Mouse (Mus musculus) embryonic facial prominence, embryonic 11.5 days (tissue): ENCODE data around the gene Mrgprh. TPM values are rescaled to one million over a fixed set of nuclear protein-coding genes. Genes with fewer than 3 reads are reported as not detected.

ENCODE experiments used
- ATAC-seq: fragments of 200-750 bp; cut with Nextera tagmentation; replicated peaks from 2 replicates; pipeline ENCODE4 v1.8.0; 2017; ENCODE audit warnings: low read depth; ENCODE audit not compliant: insufficient number of reproducible peaks, low FRiP score, low TSS enrichment
- DNase-seq: peaks from one replicate; pipeline ENCODE4 v3.0.0-alpha.2; 2015; ENCODE audit warnings: low spot score
- H3K27ac ChIP-seq: fragments of 300-500 bp; sonication (generic); replicated peaks from 2 replicates; pipeline ENCODE4 v1.5.1; 2014; ENCODE audit warnings: mild to moderate bottlenecking, low read depth, low read length, control low read depth
- H3K27me3 ChIP-seq: fragments of 300-500 bp; sonication (generic); 2 replicates; pipeline ENCODE4 v1.6.1; 2014; ENCODE audit warnings: mild to moderate bottlenecking, low read length, moderate library complexity, mixed read lengths; ENCODE audit not compliant: control insufficient read depth, insufficient read depth
- H3K36me3 ChIP-seq: fragments of 300-500 bp; sonication (generic); replicated peaks from 2 replicates; pipeline ENCODE4 v1.6.1; 2014; ENCODE audit warnings: low read depth, mild to moderate bottlenecking, low read length, moderate library complexity, mixed read lengths; ENCODE audit not compliant: control insufficient read depth, insufficient read depth
- H3K4me1 ChIP-seq: fragments of 300-500 bp; sonication (generic); 2 replicates; pipeline ENCODE4 v1.6.1; 2014; ENCODE audit warnings: low read length, mixed read lengths; ENCODE audit not compliant: control insufficient read depth, insufficient read depth
- H3K4me2 ChIP-seq: fragments of 300-500 bp; sonication (generic); 2 replicates; pipeline ENCODE4 v1.6.1; 2014; ENCODE audit warnings: low read depth, mild to moderate bottlenecking, control low read depth, low read length, moderate library complexity
- H3K4me3 ChIP-seq: fragments of 300-500 bp; sonication (generic); 2 replicates; pipeline ENCODE4 v1.5.1; 2014; ENCODE audit warnings: low read depth, low read length, control low read depth
- H3K9ac ChIP-seq: fragments of 300-500 bp; sonication (generic); replicated peaks from 2 replicates; pipeline ENCODE4 v1.6.1; 2014; ENCODE audit warnings: mild to moderate bottlenecking, control low read depth, low read length
- H3K9me3 ChIP-seq: fragments of 300-500 bp; sonication (generic); replicated peaks from 2 replicates; pipeline ENCODE4 v1.6.1; 2016; ENCODE audit warnings: mild to moderate bottlenecking, low read length, inconsistent platforms, mixed read lengths; ENCODE audit not compliant: control insufficient read depth
- WGBS: fragments of 180-500 bp; shearing (Covaris S2); extraction: QIAGEN DNeasy Blood & Tissue Kit; methylation state at CpG from one replicate; pipeline ENCODE4 v1.1.7; 2014; 5-methylcytosine and 5-hydroxymethylcytosine counted together
- microRNA-seq: library from miRNA; unstranded; fragments of <30 nt; microRNA quantifications from one replicate; pipeline ENCODE4, GENCODE M21; 2016; ENCODE audit warnings: borderline number of aligned reads
- polyA plus RNA-seq: library from polyadenylated mRNA; unstranded; fragments of >200 nt; fragmentation: Nextera tagmentation; extraction: Ambion mirVana; gene quantifications from 2 replicates; pipeline ENCODE4 v1.2.1, GENCODE M21; 2014

Mrgprh gene
- polyA plus RNA-seq, 1 experiment from 2014 or later: not detected

DNA sequence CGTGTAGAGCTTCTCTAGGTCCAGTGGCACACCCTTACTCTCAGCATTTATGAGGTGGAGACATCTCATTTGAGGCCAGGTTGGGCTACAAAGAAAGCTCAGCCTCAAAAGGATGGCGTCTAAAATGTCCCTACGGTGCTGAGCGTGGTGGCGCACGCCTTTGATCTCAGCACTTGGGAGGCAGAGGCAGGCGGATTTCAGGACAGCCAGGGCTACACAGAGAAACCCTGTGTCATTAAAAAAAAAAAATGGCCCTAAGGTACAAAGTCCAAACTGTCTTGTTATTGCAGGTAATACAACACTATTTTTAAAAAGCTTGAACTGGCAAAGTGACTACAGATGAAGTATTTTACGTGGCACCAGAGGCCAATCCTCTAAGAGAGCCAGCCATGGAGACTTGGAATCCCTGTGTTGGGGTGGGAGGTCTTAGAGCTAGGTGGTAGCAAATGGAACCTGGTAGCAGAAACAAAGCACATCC lies 49.9 kb downstream of the Mrgprh start:
- no peak for ATAC-seq
- no peak for DNase-seq
- H3K4me1 ChIP-seq: no peaks in the 10 kb centered on the region
- peaks cover 19% of the 10 kb centered on the region for H3K36me3 ChIP-seq
- H3K4me3 ChIP-seq: no peak overlapping the region
- no peaks in the 10 kb centered on the region for H3K27me3 ChIP-seq
- no peak overlapping the region for H3K27ac ChIP-seq
- WGBS: 89% methylated on average over 8 of the region's 8 CpGs
- H3K9ac ChIP-seq: no peak overlapping the region
- H3K4me2 ChIP-seq: no peak overlapping the region
- no peaks in the 10 kb centered on the region for H3K9me3 ChIP-seq

Small RNA genes within 50 kb of the gene (microRNA-seq; reads per million reads assigned to microRNA genes)
- gene Gm24085: not detected

Other genes starting within 250 kb of the Mrgprh start
- not detected in 2 replicates for gene Slc22a1, start 200.2 kb upstream of the Mrgprh start, polyA plus RNA-seq
- gene Igf2r, start 106.4 kb upstream of the Mrgprh start, polyA plus RNA-seq: 19.4 and 19.6 TPM in 2 replicates
- gene Mas1, start 7.9 kb upstream of the Mrgprh start, polyA plus RNA-seq: 0.18 and 0.42 TPM in 2 replicates
- 1.6 and 2.3 TPM in 2 replicates for gene Pnldc1, start 34.2 kb downstream of the Mrgprh start, polyA plus RNA-seq
- gene Tcp1, start 39.7 kb downstream of the Mrgprh start, polyA plus RNA-seq: 644 and 679 TPM in 2 replicates
- 172 and 188 TPM in 2 replicates for gene Mrpl18, start 40.3 kb downstream of the Mrgprh start, polyA plus RNA-seq
- 0.56 and 1.00 TPM in 2 replicates for gene Acat3, start 64.6 kb downstream of the Mrgprh start, polyA plus RNA-seq
- gene Acat2, start 84.7 kb downstream of the Mrgprh start, polyA plus RNA-seq: 291 and 296 TPM in 2 replicates
- 151 and 158 TPM in 2 replicates for gene Wtap, start 118.1 kb downstream of the Mrgprh start, polyA plus RNA-seq
- gene Sod2, start 130.8 kb downstream of the Mrgprh start, polyA plus RNA-seq: 89.6 and 97.7 TPM in 2 replicates
- not detected in 2 replicates for gene Gpr31b, start 176.3 kb downstream of the Mrgprh start, polyA plus RNA-seq
- gene Tcp10b, start 185.1 kb downstream of the Mrgprh start, polyA plus RNA-seq: not detected in 2 replicates